Mouse (Mus musculus): Measurements from ENCODE around the gene Tepp.
A peak's percentile ranks its signal among the peaks of the same experiment; 100 is the strongest.

- 0 out of 2 replicates have a peak, but pooled peaks have one; percentile 43 for TF ChIP-seq POLR2A (IDR thresholded peaks at IDR 0.05; ENCODE audit: extremely low read depth, insufficient read depth, low read length)
- TF ChIP-seq CTCF (IDR thresholded peaks at IDR 0.05; ENCODE audit: extremely low read depth, insufficient read depth, low read length) = no peak
These were observed 41.9 kb downstream of the Tepp start, which contains the start of gene Mmp15 for GRCm38 (mm10) chr8:95352151-95352870.

Measured in cortical plate, adult 2 months (tissue).